Comparison of ENCODE assay signal across 23 mouse cellular contexts in genomic region chr13:105165441-105165840, GRCm38 (mm10).
DNase-seq lines count a peak whose midpoint lies in the region; ATAC-seq and TF ChIP-seq lines count a peak whose summit lies in the region.
"Had no signal": no experiment of that assay in that cellular context is flagged by ENCODE, and none has a peak within 500 bp of the region (broad histone marks: within the 10 kb centered on the region; RNA-seq: fewer than 3 reads in every experiment).

No protein-coding gene starts in this region.

- no peak overlapping the region for H3K9ac ChIP-seq in lung, embryonic 14.5 days
- H3K9ac ChIP-seq in lung, embryonic 15.5 days, result no peak overlapping the region
- H3K9ac ChIP-seq in lung, embryonic 16.5 days (ENCODE audit: low read length), result no peak overlapping the region

- H3K9me3 ChIP-seq in lung, embryonic 14.5 days (ENCODE audit: low read depth, low read length), result no peaks in the 10 kb centered on the region
- H3K9me3 ChIP-seq in lung, embryonic 15.5 days, result no peaks in the 10 kb centered on the region
- no peaks in the 10 kb centered on the region for H3K9me3 ChIP-seq in lung, embryonic 16.5 days (ENCODE audit: control insufficient read depth, low read length)
- H3K9me3 ChIP-seq: G1E had no signal

- no peak overlapping the region for H3K4me3 ChIP-seq in lung, embryonic 14.5 days (ENCODE audit: low read depth, low read length)
- H3K4me3 ChIP-seq in lung, embryonic 15.5 days, result no peak overlapping the region
- H3K4me3 ChIP-seq in lung, embryonic 16.5 days (ENCODE audit: low read length), result no peak overlapping the region

- no peak overlapping the region for H3K27ac ChIP-seq in lung, embryonic 14.5 days (ENCODE audit: low read depth)
- H3K27ac ChIP-seq in lung, embryonic 15.5 days, result no peak overlapping the region
- H3K27ac ChIP-seq in lung, embryonic 16.5 days (ENCODE audit: low read length), result no peak overlapping the region

- H3K27me3 ChIP-seq in lung, embryonic 14.5 days (ENCODE audit: insufficient read depth, low read length), result no peaks in the 10 kb centered on the region
- H3K27me3 ChIP-seq in lung, embryonic 15.5 days, result no peaks in the 10 kb centered on the region
- no peaks in the 10 kb centered on the region for H3K27me3 ChIP-seq in lung, embryonic 16.5 days (ENCODE audit: control insufficient read depth, insufficient read depth, low read depth, low read length)
- H3K27me3 ChIP-seq: CH12.LX, Patski had no signal

- H3K4me1 ChIP-seq in lung, embryonic 14.5 days (ENCODE audit: insufficient read depth), result no peaks in the 10 kb centered on the region
- H3K4me1 ChIP-seq in lung, embryonic 15.5 days, result no peaks in the 10 kb centered on the region
- H3K4me1 ChIP-seq in lung, embryonic 16.5 days (replicated peaks; ENCODE audit: control insufficient read depth, insufficient read depth, low read length), result no peaks in the 10 kb centered on the region

- no peaks in the 10 kb centered on the region for H3K36me3 ChIP-seq in lung, embryonic 14.5 days (ENCODE audit: insufficient read depth)
- no peaks in the 10 kb centered on the region for H3K36me3 ChIP-seq in lung, embryonic 15.5 days
- no peaks in the 10 kb centered on the region for H3K36me3 ChIP-seq in lung, embryonic 16.5 days (ENCODE audit: control insufficient read depth, insufficient read depth, low read length)
- H3K36me3 ChIP-seq: G1E had no signal

- no peak for TF ChIP-seq CTCF in lung, embryonic 14.5 days (IDR thresholded peaks at IDR 0.05; ENCODE audit: low read depth)

- WGBS in lung, embryonic 14.5 days, result 49% methylated on average over 6 of the region's 6 CpGs
- WGBS in lung, embryonic 15.5 days, result 41% methylated on average over 5 of the region's 6 CpGs
- WGBS in lung, embryonic 16.5 days, result 55% methylated on average over 6 of the region's 6 CpGs

- peak; percentile 60; the same call in 1 of the 2 replicates for ATAC-seq in lung, embryonic 14.5 days (ENCODE audit: insufficient read depth)
- ATAC-seq in lung, embryonic 15.5 days (ENCODE audit: borderline replicate concordance, extremely low read depth, low FRiP score, low TSS enrichment), result peak; percentile 59; the same call in 1 of the 2 replicates
- peak; percentile 57; the same call in 1 of the 2 replicates for ATAC-seq in lung, embryonic 16.5 days (ENCODE audit: low read depth)
- ATAC-seq: activated CD4-positive, CD25-positive, alpha-beta regulatory T cell, adult 4 months; CD4-positive, CD25-positive, alpha-beta regulatory T cell, adult 4 months; Patski had no signal

- H3K4me2 ChIP-seq in lung, embryonic 14.5 days, result no peak overlapping the region
- H3K4me2 ChIP-seq in lung, embryonic 15.5 days, result no peak overlapping the region
- H3K4me2 ChIP-seq in lung, embryonic 16.5 days (ENCODE audit: low read depth, low read length), result no peak overlapping the region

- peak; percentile 47 for DNase-seq in lung, embryonic 14.5 days
- DNase-seq in lung, postnatal 25 days (ENCODE audit: low spot score), result no peak
- DNase-seq in lung, adult 18-20 months, result no peak
- no peak for DNase-seq in lung, postnatal 14 days
- DNase-seq in adipocyte (ENCODE audit: low spot score), result peak; percentile 8
- DNase-seq in urinary bladder, postnatal 36 days (ENCODE audit: low spot score in 2 of 2), result no peak
- DNase-seq: adrenal gland, adult 2 months; adrenal gland, adult 8-10 months; adrenal gland, postnatal 10 days; adrenal gland, postnatal 14 days; adrenal gland, postnatal 25 days; adrenal gland, postnatal 36 days; B cell, adult 2 months; cerebellum, adult 11 months; cerebellum, adult 11-12 months; cerebellum, adult 18-20 months had no signal

Comparison
In these comparisons a context has a peak if more than half of its experiments do, and no peak if none do; other contexts are left out.
1. DNase-seq: peak in lung, embryonic 14.5 days (single experiment) and adipocyte (single experiment); none in lung, postnatal 25 days (single experiment), lung, adult 18-20 months (0 of 2), lung, postnatal 14 days (single experiment) and urinary bladder, postnatal 36 days (0 of 2).
2. Peak in every context shown above with its lines, with median percentiles within 50 percentile points of each other: ATAC-seq.